Mouse (Mus musculus) heart, embryonic 10.5 days (tissue): ENCODE data around the gene Etl4. TPM values are rescaled to one million over a fixed set of nuclear protein-coding genes. Genes with fewer than 3 reads are reported as not detected.

ENCODE experiments used
- DNase-seq: peaks from one replicate; pipeline ENCODE4 v3.0.0-alpha.2; 2017; ENCODE audit warnings: low spot score
- H3K27ac ChIP-seq: fragments of 300-500 bp; sonication (generic); 2 replicates; pipeline ENCODE4 v1.5.1; 2016; ENCODE audit warnings: mild to moderate bottlenecking
- H3K27me3 ChIP-seq: fragments of 300-500 bp; sonication (generic); 2 replicates; pipeline ENCODE4 v1.6.1; 2016; ENCODE audit warnings: mild to moderate bottlenecking; ENCODE audit not compliant: poor library complexity, insufficient read depth, severe bottlenecking
- H3K36me3 ChIP-seq: fragments of 300-500 bp; sonication (generic); 2 replicates; pipeline ENCODE4 v1.6.1; 2016; ENCODE audit warnings: mild to moderate bottlenecking, moderate library complexity
- H3K4me1 ChIP-seq: fragments of 300-500 bp; sonication (generic); 2 replicates; pipeline ENCODE4 v1.6.1; 2016; ENCODE audit warnings: mild to moderate bottlenecking
- H3K4me3 ChIP-seq: fragments of 300-500 bp; sonication (generic); 2 replicates; pipeline ENCODE4 v1.5.1; 2016; ENCODE audit warnings: mild to moderate bottlenecking, moderate library complexity
- H3K9me3 ChIP-seq: fragments of 300-500 bp; sonication (generic); 2 replicates; pipeline ENCODE4 v1.6.1; 2016; ENCODE audit warnings: mild to moderate bottlenecking, moderate library complexity
- WGBS: fragments of 180-500 bp; shearing (Covaris S2); methylation state at CpG from one replicate; pipeline ENCODE4 v1.1.7; 2016; 5-methylcytosine and 5-hydroxymethylcytosine counted together
- polyA plus RNA-seq: library from polyadenylated mRNA; unstranded; fragments of >200 nt; fragmentation: Nextera tagmentation; extraction: Ambion mirVana; gene quantifications from 2 replicates; pipeline ENCODE4 v1.2.1, GENCODE M21; 2016

The Etl4 gene
- polyA plus RNA-seq, 1 experiment from 2014 or later: 18.7 TPM

- H3K27me3 ChIP-seq: no peaks in the 10 kb centered on the region
- H3K27ac ChIP-seq: no peak overlapping the region
- H3K4me3 ChIP-seq: no peak overlapping the region
- no peak for DNase-seq
- no peaks in the 10 kb centered on the region for H3K4me1 ChIP-seq
- WGBS: 38% methylated on average over 2 of the region's 2 CpGs
- H3K36me3 ChIP-seq: no peaks in the 10 kb centered on the region
- H3K9me3 ChIP-seq: no peaks in the 10 kb centered on the region
Measured at GRCm38 (mm10) chr2:20284425-20284824, 374.8 kb downstream of the Etl4 start.

- H3K27me3 ChIP-seq: no peaks in the 10 kb centered on the region
- 57% methylated on average over 4 of the region's 4 CpGs for WGBS
- H3K4me3 ChIP-seq: no peak overlapping the region
- H3K9me3 ChIP-seq: no peaks in the 10 kb centered on the region
- no peak for DNase-seq
- H3K36me3 ChIP-seq: no peaks in the 10 kb centered on the region
- no peak overlapping the region for H3K27ac ChIP-seq
- H3K4me1 ChIP-seq: no peaks in the 10 kb centered on the region
Measured at GRCm38 (mm10) chr2:20290982-20291740, 381.6 kb downstream of the Etl4 start.

- H3K4me1 ChIP-seq: no peaks in the 10 kb centered on the region
- no peaks in the 10 kb centered on the region for H3K27me3 ChIP-seq
- H3K36me3 ChIP-seq: no peaks in the 10 kb centered on the region
- WGBS: 59% methylated on average over 2 of the region's 2 CpGs
- no peak overlapping the region for H3K4me3 ChIP-seq
- H3K9me3 ChIP-seq: no peaks in the 10 kb centered on the region
- no peak overlapping the region for H3K27ac ChIP-seq
- no peak for DNase-seq
Measured at GRCm38 (mm10) chr2:20291741-20292110, 382.1 kb downstream of the Etl4 start.

- no peak for DNase-seq
- WGBS: 75% methylated on average over 8 of the region's 8 CpGs
- no peaks in the 10 kb centered on the region for H3K4me1 ChIP-seq
- H3K27me3 ChIP-seq: no peaks in the 10 kb centered on the region
- H3K9me3 ChIP-seq: no peaks in the 10 kb centered on the region
- no peak overlapping the region for H3K27ac ChIP-seq
- H3K36me3 ChIP-seq: no peaks in the 10 kb centered on the region
- H3K4me3 ChIP-seq: no peak overlapping the region
Measured at GRCm38 (mm10) chr2:20293336-20293735, 383.8 kb downstream of the Etl4 start.

- WGBS: 25% methylated on average over 4 of the region's 4 CpGs
Measured at GRCm38 (mm10) chr2:20294596-20294995, 385.0 kb downstream of the Etl4 start.

GRCm38 (mm10) chr2:20302517-20302916 is 392.9 kb downstream of the Etl4 start:
- WGBS: 91% methylated on average over 3 of the region's 3 CpGs
- DNase-seq: no peak

More at GRCm38 (mm10) chr2:20294596-20294995, 385.0 kb downstream of the Etl4 start:
- DNase-seq: no peak
- H3K9me3 ChIP-seq: no peaks in the 10 kb centered on the region
- H3K27me3 ChIP-seq: no peaks in the 10 kb centered on the region
- H3K27ac ChIP-seq: no peak overlapping the region
- no peak overlapping the region for H3K4me3 ChIP-seq
- no peaks in the 10 kb centered on the region for H3K4me1 ChIP-seq
- no peaks in the 10 kb centered on the region for H3K36me3 ChIP-seq

GRCm38 (mm10) chr2:20324954-20325353 is 415.4 kb downstream of the Etl4 start:
- Histone ChIP-seq H3K36me3 (no peaks in the 10 kb centered on the region), H3K27me3 (no peaks in the 10 kb centered on the region), H3K9me3 (no peaks in the 10 kb centered on the region), H3K4me1 (no peaks in the 10 kb centered on the region), H3K4me3 (no peak overlapping the region), H3K27ac (no peak overlapping the region)
- WGBS: 70% methylated on average over 1 of the region's 1 CpGs
- no peak for DNase-seq

More at GRCm38 (mm10) chr2:20302517-20302916, 392.9 kb downstream of the Etl4 start:
- Histone ChIP-seq H3K27ac (no peak overlapping the region), H3K4me1 (no peaks in the 10 kb centered on the region), H3K4me3 (no peak overlapping the region), H3K36me3 (no peaks in the 10 kb centered on the region), H3K9me3 (no peaks in the 10 kb centered on the region), H3K27me3 (no peaks in the 10 kb centered on the region)

GRCm38 (mm10) chr2:20336176-20336575 is 426.6 kb downstream of the Etl4 start:
- Histone ChIP-seq H3K4me1 (0 out of 2 replicates have a peak, but pooled peaks cover 6% of the 10 kb centered on the region), H3K36me3 (no peaks in the 10 kb centered on the region), H3K27me3 (no peaks in the 10 kb centered on the region), H3K9me3 (no peaks in the 10 kb centered on the region), H3K4me3 (no peak overlapping the region), H3K27ac (no peak overlapping the region)
- 90% methylated on average over 6 of the region's 6 CpGs for WGBS
- DNase-seq: no peak

- Histone ChIP-seq H3K27me3 (no peaks in the 10 kb centered on the region), H3K9me3 (no peaks in the 10 kb centered on the region), H3K27ac (no peak overlapping the region), H3K36me3 (no peaks in the 10 kb centered on the region), H3K4me1 (0 out of 2 replicates have a peak, but pooled peaks cover 6% of the 10 kb centered on the region), H3K4me3 (no peak overlapping the region)
- DNase-seq: no peak
- WGBS: 70% methylated on average over 7 of the region's 7 CpGs
Measured at GRCm38 (mm10) chr2:20339016-20339734, 429.6 kb downstream of the Etl4 start.

- no peaks in the 10 kb centered on the region for H3K27me3 ChIP-seq
- no peak overlapping the region; the same call in 1 of the 2 replicates for H3K4me3 ChIP-seq
- H3K4me1 ChIP-seq: 0 out of 2 replicates have a peak, but pooled peaks cover 6% of the 10 kb centered on the region
- H3K27ac ChIP-seq: no peak overlapping the region
- no peaks in the 10 kb centered on the region for H3K36me3 ChIP-seq
- H3K9me3 ChIP-seq: no peaks in the 10 kb centered on the region
- WGBS: 44% methylated on average over 12 of the region's 12 CpGs
- DNase-seq: no peak
Measured at GRCm38 (mm10) chr2:20339919-20340318, 430.3 kb downstream of the Etl4 start.

- Histone ChIP-seq H3K4me1 (no peaks in the 10 kb centered on the region), H3K27me3 (no peaks in the 10 kb centered on the region), H3K27ac (no peak overlapping the region), H3K4me3 (no peak overlapping the region), H3K36me3 (no peaks in the 10 kb centered on the region), H3K9me3 (no peaks in the 10 kb centered on the region)
- DNase-seq: no peak
- 82% methylated on average over 3 of the region's 3 CpGs for WGBS
Measured at GRCm38 (mm10) chr2:20346873-20347272, 437.3 kb downstream of the Etl4 start.

GRCm38 (mm10) chr2:20349268-20349667 is 439.7 kb downstream of the Etl4 start:
- H3K4me1 ChIP-seq: no peaks in the 10 kb centered on the region
- no peak overlapping the region for H3K27ac ChIP-seq
- 79% methylated on average over 5 of the region's 5 CpGs for WGBS
- H3K27me3 ChIP-seq: no peaks in the 10 kb centered on the region
- no peaks in the 10 kb centered on the region for H3K9me3 ChIP-seq
- DNase-seq: no peak
- no peak overlapping the region for H3K4me3 ChIP-seq
- no peaks in the 10 kb centered on the region for H3K36me3 ChIP-seq

GRCm38 (mm10) chr2:20352796-20353195 is 443.2 kb downstream of the Etl4 start:
- Histone ChIP-seq H3K27ac (no peak overlapping the region), H3K4me3 (no peak overlapping the region), H3K9me3 (no peaks in the 10 kb centered on the region), H3K36me3 (no peaks in the 10 kb centered on the region), H3K27me3 (no peaks in the 10 kb centered on the region), H3K4me1 (no peaks in the 10 kb centered on the region)
- DNase-seq: no peak
